Mouse (Mus musculus): ENCODE data around the gene Stx16.

Gene Stx16

GRCm38 (mm10) chr2:174075673-174076432 lies at the start of gene Stx16:
Stx16 (plus strand) TSS chr2:174076308.
- DNase-seq: peak; percentile 86

GRCm38 (mm10) chr2:174026406-174026805 lies 49.7 kb upstream of the Stx16 start:
- no peak for DNase-seq

- no peak for DNase-seq
Observed at GRCm38 (mm10) chr2:174033257-174033800, 42.8 kb upstream of the Stx16 start.

- DNase-seq: no peak
Observed at GRCm38 (mm10) chr2:174047656-174048055, 28.5 kb upstream of the Stx16 start.

- no peak for DNase-seq
Observed at GRCm38 (mm10) chr2:174049481-174050338, 26.4 kb upstream of the Stx16 start.

- no peak for DNase-seq
Observed at GRCm38 (mm10) chr2:174050339-174050685, 25.8 kb upstream of the Stx16 start.

- no peak for DNase-seq
Observed at GRCm38 (mm10) chr2:174051081-174051481, 25.0 kb upstream of the Stx16 start.

- DNase-seq: no peak
Observed at GRCm38 (mm10) chr2:174054496-174054895, 21.6 kb upstream of the Stx16 start.

GRCm38 (mm10) chr2:174057730-174058129 lies 18.4 kb upstream of the Stx16 start:
- DNase-seq: no peak

- DNase-seq: no peak
Observed at GRCm38 (mm10) chr2:174058316-174058939, 17.7 kb upstream of the Stx16 start.

- DNase-seq: no peak
Observed at GRCm38 (mm10) chr2:174059591-174060385, 16.3 kb upstream of the Stx16 start.

- no peak for DNase-seq
Observed at GRCm38 (mm10) chr2:174061219-174061618, 14.9 kb upstream of the Stx16 start.

GRCm38 (mm10) chr2:174063074-174063473 lies 13.0 kb upstream of the Stx16 start:
- no peak for DNase-seq

GRCm38 (mm10) chr2:174063527-174064211 lies 12.4 kb upstream of the Stx16 start:
- no peak for DNase-seq

GRCm38 (mm10) chr2:174067793-174068419 lies 8.2 kb upstream of the Stx16 start:
- DNase-seq: no peak

- peak; percentile 17 for DNase-seq
Observed at GRCm38 (mm10) chr2:174069532-174070049, 6.5 kb upstream of the Stx16 start.

- no peak for DNase-seq
Observed at GRCm38 (mm10) chr2:174071406-174071805, 4.7 kb upstream of the Stx16 start.

- no peak for DNase-seq
Observed at GRCm38 (mm10) chr2:174073156-174073790, 2.8 kb upstream of the Stx16 start.

GRCm38 (mm10) chr2:174074621-174075020 lies 1.5 kb upstream of the Stx16 start:
- DNase-seq: no peak

GRCm38 (mm10) chr2:174075072-174075570 lies 987 bp upstream of the Stx16 start:
- DNase-seq: peak; percentile 5
